ENCODE assay signal across 25 mouse cellular contexts in genomic region chr1:59905916-59906315, GRCm38 (mm10). TPM values are rescaled to one million over a fixed set of nuclear protein-coding genes. Genes with fewer than 3 reads are reported as not detected.
DNase-seq lines count a peak whose midpoint lies in the region; ATAC-seq and TF ChIP-seq lines count a peak whose summit lies in the region.
"Had no signal": no experiment of that assay in that cellular context is flagged by ENCODE, and none has a peak within 500 bp of the region (broad histone marks: within the 10 kb centered on the region; RNA-seq: fewer than 3 reads in every experiment).

No protein-coding gene starts in this region.

- peaks cover 26% of the 10 kb centered on the region for H3K4me1 ChIP-seq in kidney, adult 2 months (ENCODE audit: control insufficient read depth, insufficient read depth, low read length)
- peaks cover 9% of the 10 kb centered on the region; the same call in 1 of the 2 replicates for H3K4me1 ChIP-seq in kidney, embryonic 16.5 days (ENCODE audit: insufficient read depth, low read length)
- no peaks in the 10 kb centered on the region for H3K4me1 ChIP-seq in kidney, embryonic 14.5 days (ENCODE audit: control insufficient read depth, insufficient read depth, low read length)
- peaks cover 56% of the 10 kb centered on the region for H3K4me1 ChIP-seq in liver, embryonic 13.5 days (replicated peaks)
- H3K4me1 ChIP-seq in liver, postnatal 0 days (ENCODE audit: insufficient read depth), result peaks cover 7% of the 10 kb centered on the region; the same call in 1 of the 2 replicates
- H3K4me1 ChIP-seq: embryonic facial prominence, embryonic 12.5 days had no signal

- DNase-seq in kidney, adult 2 months, result peak; percentile 71
- DNase-seq in kidney, postnatal 4 days, result no peak
- DNase-seq in liver, embryonic 13.5 days, result no peak
- DNase-seq in liver, postnatal 0 days, result no peak
- DNase-seq: adrenal gland, adult 2 months; adrenal gland, postnatal 14 days; cerebellum, adult 11 months; cerebellum, adult 2 months; cerebellum, adult 9-11 months; cerebellum, postnatal 25 days; forebrain, postnatal 0 days; gastrocnemius, adult 2 months; gastrocnemius, postnatal 14 days; heart, adult 2 months; heart, postnatal 14 days; heart, postnatal 4 days had no signal

- TF ChIP-seq EP300 in liver, postnatal 0 days (IDR thresholded peaks at IDR 0.05; ENCODE audit: low read depth), result no peak

- H3K36me3 ChIP-seq in kidney, adult 2 months (ENCODE audit: control insufficient read depth, insufficient read depth, low read length), result no peaks in the 10 kb centered on the region
- H3K36me3 ChIP-seq in kidney, embryonic 16.5 days (ENCODE audit: insufficient read depth, low read length), result no peaks in the 10 kb centered on the region
- H3K36me3 ChIP-seq in kidney, embryonic 14.5 days (ENCODE audit: control insufficient read depth, insufficient read depth, low read length), result no peaks in the 10 kb centered on the region
- H3K36me3 ChIP-seq in liver, embryonic 13.5 days, result no peaks in the 10 kb centered on the region
- H3K36me3 ChIP-seq in liver, postnatal 0 days (replicated peaks; ENCODE audit: insufficient read depth, low read length), result no peaks in the 10 kb centered on the region
- H3K36me3 ChIP-seq: embryonic facial prominence, embryonic 12.5 days; embryonic facial prominence, embryonic 15.5 days; heart, embryonic 10.5 days; heart, embryonic 13.5 days had no signal

- H3K4me2 ChIP-seq in kidney, embryonic 16.5 days (replicated peaks; ENCODE audit: low read depth, low read length), result no peak overlapping the region
- no peak overlapping the region for H3K4me2 ChIP-seq in kidney, embryonic 14.5 days (replicated peaks; ENCODE audit: low read depth, low read length)
- no peak overlapping the region for H3K4me2 ChIP-seq in liver, embryonic 13.5 days
- no peak overlapping the region for H3K4me2 ChIP-seq in liver, postnatal 0 days (ENCODE audit: low read depth, low read length)
- H3K4me2 ChIP-seq: embryonic facial prominence, embryonic 12.5 days; embryonic facial prominence, embryonic 15.5 days; heart, embryonic 13.5 days; hindbrain, embryonic 14.5 days had no signal

- no peak for TF ChIP-seq POLR2A in kidney, adult 2 months (IDR thresholded peaks at IDR 0.05; ENCODE audit: low read depth, low read length)

- H3K4me3 ChIP-seq in kidney, adult 2 months (ENCODE audit: insufficient read depth, low read depth, low read length), result no peak overlapping the region
- no peak overlapping the region for H3K4me3 ChIP-seq in kidney, embryonic 16.5 days (ENCODE audit: low read length)
- H3K4me3 ChIP-seq in kidney, embryonic 14.5 days (ENCODE audit: low read length), result no peak overlapping the region
- no peak overlapping the region for H3K4me3 ChIP-seq in liver, embryonic 13.5 days (replicated peaks)
- H3K4me3 ChIP-seq in liver, postnatal 0 days (ENCODE audit: low read depth, low read length), result no peak overlapping the region
- H3K4me3 ChIP-seq: embryonic facial prominence, embryonic 12.5 days; embryonic facial prominence, embryonic 15.5 days; gastrocnemius, adult 2 months; heart, adult 2 months; heart, embryonic 10.5 days; heart, embryonic 13.5 days had no signal

- no peaks in the 10 kb centered on the region for H3K9me3 ChIP-seq in kidney, embryonic 16.5 days (ENCODE audit: low read length)
- H3K9me3 ChIP-seq in kidney, embryonic 14.5 days (ENCODE audit: control insufficient read depth, low read length), result no peaks in the 10 kb centered on the region
- no peaks in the 10 kb centered on the region for H3K9me3 ChIP-seq in liver, embryonic 13.5 days (replicated peaks)
- no peaks in the 10 kb centered on the region for H3K9me3 ChIP-seq in liver, postnatal 0 days (ENCODE audit: low read length)
- H3K9me3 ChIP-seq: embryonic facial prominence, embryonic 12.5 days; embryonic facial prominence, embryonic 15.5 days; heart, embryonic 10.5 days; heart, embryonic 13.5 days had no signal

- ATAC-seq in kidney, embryonic 16.5 days (ENCODE audit: low FRiP score, low TSS enrichment), result no peak
- ATAC-seq in kidney, embryonic 14.5 days (ENCODE audit: low FRiP score, low TSS enrichment), result no peak
- peak; percentile 57 for ATAC-seq in liver, embryonic 13.5 days (ENCODE audit: low read depth)
- no peak for ATAC-seq in liver, postnatal 0 days
- ATAC-seq: CD4-positive, CD25-positive, alpha-beta regulatory T cell, adult 4 months; forebrain, embryonic 14.5 days; forebrain, postnatal 0 days had no signal

- H3K27me3 ChIP-seq in kidney, adult 2 months (replicated peaks; ENCODE audit: control insufficient read depth, insufficient read depth, low read length), result no peaks in the 10 kb centered on the region
- no peaks in the 10 kb centered on the region for H3K27me3 ChIP-seq in kidney, embryonic 16.5 days (ENCODE audit: insufficient read depth, low read length)
- H3K27me3 ChIP-seq in kidney, embryonic 14.5 days (ENCODE audit: control insufficient read depth, insufficient read depth, low read length), result no peaks in the 10 kb centered on the region
- no peaks in the 10 kb centered on the region for H3K27me3 ChIP-seq in liver, embryonic 13.5 days
- no peaks in the 10 kb centered on the region for H3K27me3 ChIP-seq in liver, postnatal 0 days (ENCODE audit: insufficient read depth, low read length)
- H3K27me3 ChIP-seq: embryonic facial prominence, embryonic 12.5 days; embryonic facial prominence, embryonic 15.5 days; heart, embryonic 13.5 days had no signal

- WGBS in kidney, adult 2 months, result 57% methylated on average over 2 of the region's 2 CpGs
- WGBS in kidney, embryonic 16.5 days, result 80% methylated on average over 2 of the region's 2 CpGs
- WGBS in kidney, embryonic 14.5 days, result 76% methylated on average over 2 of the region's 2 CpGs
- 44% methylated on average over 2 of the region's 2 CpGs for WGBS in liver, embryonic 13.5 days (ENCODE audit: insufficient replicate concordance)
- WGBS in liver, postnatal 0 days (ENCODE audit: insufficient replicate concordance), result 70% methylated on average over 2 of the region's 2 CpGs

- no peak for TF ChIP-seq CTCF in kidney, adult 2 months (conservative IDR thresholded peaks at IDR 0.05; ENCODE audit: insufficient read depth, insufficient read length, low read depth, low read length)
- no peak for TF ChIP-seq CTCF in liver, postnatal 0 days (IDR thresholded peaks at IDR 0.05; ENCODE audit: low read depth)

- H3K9ac ChIP-seq in kidney, embryonic 16.5 days (replicated peaks; ENCODE audit: low read length), result no peak overlapping the region
- H3K9ac ChIP-seq in kidney, embryonic 14.5 days (ENCODE audit: low read depth, low read length), result no peak overlapping the region
- H3K9ac ChIP-seq in liver, embryonic 13.5 days, result no peak overlapping the region
- no peak overlapping the region for H3K9ac ChIP-seq in liver, postnatal 0 days (replicated peaks)
- H3K9ac ChIP-seq: embryonic facial prominence, embryonic 12.5 days; embryonic facial prominence, embryonic 15.5 days; forebrain, postnatal 0 days; heart, embryonic 13.5 days; hindbrain, embryonic 14.5 days had no signal

- peak overlapping the region; percentile 80 for H3K27ac ChIP-seq in kidney, adult 2 months (ENCODE audit: insufficient read depth, low read depth, low read length)
- 0 out of 2 replicates have a peak overlapping the region, but pooled peaks have one; percentile 3 for H3K27ac ChIP-seq in kidney, embryonic 16.5 days (ENCODE audit: low read length)
- H3K27ac ChIP-seq in kidney, embryonic 14.5 days (ENCODE audit: low read depth, low read length), result no peak overlapping the region
- no peak overlapping the region for H3K27ac ChIP-seq in liver, embryonic 13.5 days
- no peak overlapping the region for H3K27ac ChIP-seq in liver, postnatal 0 days (ENCODE audit: low read depth)
- H3K27ac ChIP-seq: embryonic facial prominence, embryonic 12.5 days; embryonic facial prominence, embryonic 15.5 days; gastrocnemius, adult 2 months; heart, embryonic 10.5 days; heart, embryonic 13.5 days; hindbrain, embryonic 14.5 days had no signal

RNA-seq across cellular contexts. Expression of gene Fam117b, which starts 6.9 kb away (rescaled TPM):
- 11.5 and 11.9 TPM in 2 replicates for polyA plus RNA-seq in kidney, adult 2 months (2012; rRNA removed)
- polyA plus RNA-seq in kidney, embryonic 16.5 days (2015; fragmentation: Nextera tagmentation; extraction: Ambion mirVana), result 8.0 and 8.3 TPM in 2 replicates
- polyA plus RNA-seq in kidney, embryonic 14.5 days (2014; fragmentation: Nextera tagmentation; extraction: Ambion mirVana), result 11.2 and 19.2 TPM in 2 replicates
- 2.5 and 2.9 TPM in 2 replicates for polyA plus RNA-seq in liver, embryonic 13.5 days (2015; fragmentation: Nextera tagmentation; extraction: Ambion mirVana)
- polyA plus RNA-seq in liver, postnatal 0 days (2015; fragmentation: Nextera tagmentation; extraction: Ambion mirVana), result 1.5 and 1.8 TPM in 2 replicates

Comparison
In these comparisons a context has a peak if more than half of its experiments do, and no peak if none do; other contexts are left out.
1. H3K27ac ChIP-seq: peak in kidney, adult 2 months (single experiment) and kidney, embryonic 16.5 days (single experiment); none in kidney, embryonic 14.5 days (single experiment), liver, embryonic 13.5 days (single experiment) and liver, postnatal 0 days (single experiment).